Mouse (Mus musculus): ENCODE data around the gene Pou5f1.

Pou5f1 gene

GRCm38 (mm10) chr17:35549437-35550142 is 43.8 kb downstream of the Pou5f1 start:
- no peak for DNase-seq (ENCODE audit: extremely low read depth, low read depth)

- DNase-seq (ENCODE audit: extremely low read depth, low read depth), result no peak
Observed at GRCm38 (mm10) chr17:35550143-35550494, 44.3 kb downstream of the Pou5f1 start.

GRCm38 (mm10) chr17:35550871-35551270 is 45.1 kb downstream of the Pou5f1 start:
- DNase-seq (ENCODE audit: extremely low read depth, low read depth), result no peak

GRCm38 (mm10) chr17:35551881-35552414 is 46.1 kb downstream of the Pou5f1 start, which contains the start of gene Cdsn:
Gene Cdsn (plus strand): TSS chr17:35552128.
- DNase-seq (ENCODE audit: extremely low read depth, low read depth), result no peak

- no peak for DNase-seq (ENCODE audit: extremely low read depth, low read depth)
Observed at GRCm38 (mm10) chr17:35554321-35554720, 48.5 kb downstream of the Pou5f1 start.

GRCm38 (mm10) chr17:35554761-35555397 is 49.1 kb downstream of the Pou5f1 start:
- no peak for DNase-seq (ENCODE audit: extremely low read depth, low read depth)

GRCm38 (mm10) chr17:35556186-35556765 is 50.5 kb downstream of the Pou5f1 start:
- no peak for DNase-seq (ENCODE audit: extremely low read depth, low read depth)

- DNase-seq (ENCODE audit: extremely low read depth, low read depth), result peak; percentile 44
Observed at GRCm38 (mm10) chr17:35556812-35557211, 51.0 kb downstream of the Pou5f1 start.

GRCm38 (mm10) chr17:35557351-35557750 is 51.5 kb downstream of the Pou5f1 start:
- no peak for DNase-seq (ENCODE audit: extremely low read depth, low read depth)

GRCm38 (mm10) chr17:35558216-35558615 is 52.4 kb downstream of the Pou5f1 start:
- DNase-seq (ENCODE audit: extremely low read depth, low read depth), result peak; percentile 64

Measured in MEL-GATA-1-ER (cell line).